Mouse (Mus musculus) heart, postnatal 0 days (tissue): Measurements from ENCODE around the gene Zfp575. TPM values are rescaled to one million over a fixed set of nuclear protein-coding genes. Genes with fewer than 3 reads are reported as not detected.

Experiments
- ATAC-seq: fragments of 200-750 bp; cut with Nextera tagmentation; 2 replicates; pipeline ENCODE4 v1.8.0; 2017; ENCODE audit warnings: low read depth, moderate number of reproducible peaks, moderate library complexity; ENCODE audit not compliant: insufficient read depth
- DNase-seq: peaks from one replicate; pipeline ENCODE4 v3.0.0-alpha.2; 2016; ENCODE audit warnings: low spot score
- H3K27ac ChIP-seq: fragments of 300-500 bp; sonication (generic); 2 replicates; pipeline ENCODE4 v1.5.1; 2014; ENCODE audit warnings: low read depth, mild to moderate bottlenecking
- H3K27me3 ChIP-seq: fragments of 300-500 bp; sonication (generic); 2 replicates; pipeline ENCODE4 v1.6.1; 2014; ENCODE audit warnings: low read length, mixed read lengths; ENCODE audit not compliant: control insufficient read depth, insufficient read depth
- H3K36me3 ChIP-seq: fragments of 300-500 bp; sonication (generic); replicated peaks from 2 replicates; pipeline ENCODE4 v1.6.1; 2014; ENCODE audit warnings: low read length, mixed read lengths; ENCODE audit not compliant: control insufficient read depth, insufficient read depth
- H3K4me1 ChIP-seq: fragments of 300-500 bp; sonication (generic); 2 replicates; pipeline ENCODE4 v1.6.1; 2014; ENCODE audit warnings: antibody characterized with exemption; ENCODE audit not compliant: control insufficient read depth, insufficient read depth
- H3K4me2 ChIP-seq: fragments of 300-500 bp; sonication (generic); 2 replicates; pipeline ENCODE4 v1.6.1; 2014; ENCODE audit warnings: low read depth, mild to moderate bottlenecking, low read length, moderate library complexity
- H3K4me3 ChIP-seq: fragments of 300-500 bp; sonication (generic); 2 replicates; pipeline ENCODE4 v1.5.1; 2014; ENCODE audit warnings: low read depth, low read length
- H3K9ac ChIP-seq: fragments of 300-500 bp; sonication (generic); replicated peaks from 2 replicates; pipeline ENCODE4 v1.6.1; 2014; ENCODE audit warnings: low read depth, low read length, mixed read lengths
- H3K9me3 ChIP-seq: fragments of 300-500 bp; sonication (generic); replicated peaks from 2 replicates; pipeline ENCODE4 v1.6.1; 2016; ENCODE audit warnings: low read length; ENCODE audit not compliant: control insufficient read depth
- CTCF ChIP-seq: IDR thresholded peaks from 2 replicates; pipeline ENCODE4 v1.5.1; 2016; ENCODE audit warnings: antibody characterized with exemption, control low read depth, low read depth
- EP300 ChIP-seq: IDR thresholded peaks from 2 replicates; pipeline ENCODE4 v1.6.1; 2016; ENCODE audit warnings: antibody characterized with exemption, low read depth
- WGBS: fragments of 180-500 bp; shearing (Covaris S2); extraction: QIAGEN DNeasy Blood & Tissue Kit; methylation state at CpG from one replicate; pipeline ENCODE4 v1.1.7; 2014; 5-methylcytosine and 5-hydroxymethylcytosine counted together
- polyA plus RNA-seq: library from polyadenylated mRNA; unstranded; fragments of >200 nt; fragmentation: Nextera tagmentation; extraction: Ambion mirVana; gene quantifications from 2 replicates; pipeline ENCODE4 v1.2.1, GENCODE M21; 2015
- total RNA-seq: library from RNA; depleted of rRNA; stranded (reverse); fragments of >200 nt; gene quantifications from 2 replicates; pipeline ENCODE4 v1.2.3, GENCODE M21; 2014; ENCODE audit warnings: low replicate concordance

Gene Zfp575
- total and polyA plus RNA-seq, 2 experiments from 2014 or later, result 0.04 to 0.67 TPM

DNA sequence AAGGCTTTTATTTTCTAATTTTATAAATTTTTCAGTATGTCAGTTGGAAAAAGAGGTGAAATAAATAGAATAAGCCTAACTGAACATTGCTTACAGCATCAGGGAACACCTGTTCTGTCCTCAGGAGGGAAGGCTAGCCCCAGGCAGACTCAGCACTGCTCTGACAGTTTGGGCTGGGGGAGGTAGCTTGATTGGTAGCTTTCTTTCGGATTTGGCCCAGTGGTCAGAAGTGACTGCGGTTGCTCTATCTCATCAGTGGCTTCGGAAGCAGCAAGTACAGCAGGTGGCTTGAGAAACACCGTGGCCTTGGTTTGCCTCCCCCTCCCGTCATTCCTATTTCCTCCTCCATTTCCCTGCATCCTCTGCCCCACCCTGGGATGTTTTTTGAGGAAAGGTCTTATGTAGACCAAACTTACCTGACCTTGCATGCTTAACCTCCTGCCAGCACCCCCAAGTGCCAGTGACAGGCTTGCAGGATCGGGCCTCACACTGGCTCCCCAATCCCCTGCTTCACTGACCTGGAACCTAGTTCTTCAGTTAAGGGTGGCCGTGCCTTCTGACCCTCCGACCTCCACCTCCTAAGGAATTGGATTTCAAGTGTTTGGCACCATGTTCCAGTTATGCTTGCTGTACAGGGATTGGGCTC lies 24.1 kb downstream of the Zfp575 start:
- peaks cover 57% of the 10 kb centered on the region for H3K36me3 ChIP-seq
- 87% methylated on average over 8 of the region's 8 CpGs for WGBS
- no peak overlapping the region for H3K4me3 ChIP-seq
- no peaks in the 10 kb centered on the region for H3K4me1 ChIP-seq
- H3K27ac ChIP-seq, result no peak overlapping the region
- TF ChIP-seq EP300, result no peak
- no peak for TF ChIP-seq CTCF
- H3K27me3 ChIP-seq, result no peaks in the 10 kb centered on the region
- no peak overlapping the region for H3K4me2 ChIP-seq
- H3K9me3 ChIP-seq, result no peaks in the 10 kb centered on the region
- no peak overlapping the region for H3K9ac ChIP-seq
- DNase-seq (no peak), ATAC-seq (no peak)

DNA sequence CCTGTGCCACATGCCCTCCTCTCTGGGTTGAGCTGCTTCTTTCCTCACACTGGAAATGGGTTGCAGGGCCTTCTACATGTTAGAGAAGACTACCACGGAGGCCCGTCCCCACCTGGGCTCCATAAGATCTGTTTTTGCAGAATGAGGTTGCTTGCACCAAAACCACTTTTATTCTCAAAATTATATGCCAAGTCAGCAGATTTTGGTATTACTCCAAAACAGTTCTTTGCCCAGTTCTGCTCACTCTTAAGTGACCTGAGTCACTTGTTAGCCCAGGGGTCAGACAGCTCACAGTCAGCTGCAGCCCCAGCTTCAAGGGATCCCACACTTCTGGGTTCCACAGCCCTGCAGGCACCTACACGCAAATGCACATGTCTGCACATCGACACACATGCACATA lies 26.0 kb downstream of the Zfp575 start:
- TF ChIP-seq CTCF (no peak), EP300 (no peak)
- Histone ChIP-seq H3K27ac (no peak overlapping the region), H3K4me1 (no peaks in the 10 kb centered on the region), H3K4me3 (no peak overlapping the region), H3K27me3 (no peaks in the 10 kb centered on the region), H3K4me2 (no peak overlapping the region), H3K9ac (no peak overlapping the region), H3K36me3 (peaks cover 43% of the 10 kb centered on the region), H3K9me3 (no peaks in the 10 kb centered on the region)
- DNase-seq, result no peak
- ATAC-seq, result no peak
- WGBS, result 90% methylated on average over 4 of the region's 4 CpGs

DNA sequence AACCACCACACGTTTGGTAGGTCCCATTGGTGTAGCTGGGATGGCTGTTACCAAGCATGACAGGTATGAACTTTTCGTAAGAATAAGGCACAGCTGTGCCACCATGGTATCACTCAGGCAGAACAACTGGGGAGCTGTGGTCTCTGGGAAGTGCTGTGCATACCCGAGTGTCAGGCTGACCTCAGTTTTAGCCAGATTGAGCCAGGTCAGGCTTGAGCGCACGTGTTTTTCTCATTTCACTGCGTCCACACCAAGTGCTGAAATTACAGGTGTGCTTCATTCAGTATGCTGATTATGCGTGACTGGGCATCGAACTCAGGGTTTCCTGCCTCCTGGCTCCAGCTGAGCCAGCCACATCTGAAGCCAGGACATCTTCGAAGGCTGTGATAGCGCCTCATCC lies 31.7 kb downstream of the Zfp575 start:
- no peak overlapping the region for H3K27ac ChIP-seq
- TF ChIP-seq CTCF (no peak), EP300 (no peak)
- H3K4me2 ChIP-seq, result no peak overlapping the region
- 95% methylated on average over 10 of the region's 10 CpGs for WGBS
- no peaks in the 10 kb centered on the region for H3K4me1 ChIP-seq
- H3K4me3 ChIP-seq, result no peak overlapping the region
- no peak overlapping the region for H3K9ac ChIP-seq
- no peaks in the 10 kb centered on the region for H3K27me3 ChIP-seq
- ATAC-seq, result no peak
- no peaks in the 10 kb centered on the region for H3K9me3 ChIP-seq
- peaks cover 35% of the 10 kb centered on the region for H3K36me3 ChIP-seq
- no peak for DNase-seq

- Histone ChIP-seq H3K9ac (no peak overlapping the region), H3K27me3 (no peaks in the 10 kb centered on the region), H3K4me1 (no peaks in the 10 kb centered on the region), H3K9me3 (no peaks in the 10 kb centered on the region), H3K27ac (no peak overlapping the region), H3K4me2 (no peak overlapping the region), H3K36me3 (peaks cover 37% of the 10 kb centered on the region), H3K4me3 (no peak overlapping the region)
- TF ChIP-seq EP300, result no peak
- no peak for TF ChIP-seq CTCF
- no peak for ATAC-seq
- WGBS, result 79% methylated on average over 12 of the region's 12 CpGs
- no peak for DNase-seq
Measured at GRCm38 (mm10) chr7:24551985-24552759, 35.3 kb downstream of the Zfp575 start.

DNA sequence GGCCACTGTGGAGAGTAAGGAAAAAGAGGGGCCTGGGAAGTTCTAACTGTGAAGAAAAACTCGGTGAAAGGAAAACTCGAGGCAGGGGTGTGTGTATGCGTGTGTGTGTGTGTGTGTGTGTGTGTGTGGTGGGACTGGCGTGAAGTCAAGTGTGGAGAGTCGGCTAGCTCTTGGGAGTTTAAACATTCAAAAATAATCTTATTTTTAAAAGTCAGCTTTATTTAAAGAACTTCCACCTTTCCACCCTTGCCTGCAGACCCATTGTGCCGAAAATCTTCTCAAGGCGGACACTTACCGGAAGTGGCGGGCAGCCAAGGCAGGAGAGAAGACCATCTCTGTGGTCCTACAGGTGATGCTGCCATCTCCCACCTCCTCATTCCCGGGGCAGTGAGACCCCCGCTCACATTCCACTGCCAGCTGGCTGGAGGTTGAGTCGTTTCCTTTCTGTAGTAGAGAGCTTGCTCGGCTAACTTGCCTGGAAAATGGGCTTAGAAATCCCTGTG lies 39.9 kb downstream of the Zfp575 start:
- ATAC-seq (no peak), DNase-seq (no peak)
- Histone ChIP-seq H3K27ac (0 out of 2 replicates have a peak overlapping the region, but pooled peaks have one; percentile 14), H3K9ac (peak overlapping the region; percentile 82), H3K4me3 (peak overlapping the region; percentile 84), H3K27me3 (no peaks in the 10 kb centered on the region), H3K4me1 (peaks cover 4% of the 10 kb centered on the region; the same call in 1 of the 2 replicates), H3K36me3 (peaks cover 23% of the 10 kb centered on the region), H3K9me3 (no peaks in the 10 kb centered on the region), H3K4me2 (peak overlapping the region; percentile 85)
- TF ChIP-seq EP300, result no peak
- TF ChIP-seq CTCF, result no peak
- WGBS, result 20% methylated on average over 13 of the region's 13 CpGs
